Comparison of ENCODE assay signal across 7 mouse cellular contexts in the genomic region with DNA sequence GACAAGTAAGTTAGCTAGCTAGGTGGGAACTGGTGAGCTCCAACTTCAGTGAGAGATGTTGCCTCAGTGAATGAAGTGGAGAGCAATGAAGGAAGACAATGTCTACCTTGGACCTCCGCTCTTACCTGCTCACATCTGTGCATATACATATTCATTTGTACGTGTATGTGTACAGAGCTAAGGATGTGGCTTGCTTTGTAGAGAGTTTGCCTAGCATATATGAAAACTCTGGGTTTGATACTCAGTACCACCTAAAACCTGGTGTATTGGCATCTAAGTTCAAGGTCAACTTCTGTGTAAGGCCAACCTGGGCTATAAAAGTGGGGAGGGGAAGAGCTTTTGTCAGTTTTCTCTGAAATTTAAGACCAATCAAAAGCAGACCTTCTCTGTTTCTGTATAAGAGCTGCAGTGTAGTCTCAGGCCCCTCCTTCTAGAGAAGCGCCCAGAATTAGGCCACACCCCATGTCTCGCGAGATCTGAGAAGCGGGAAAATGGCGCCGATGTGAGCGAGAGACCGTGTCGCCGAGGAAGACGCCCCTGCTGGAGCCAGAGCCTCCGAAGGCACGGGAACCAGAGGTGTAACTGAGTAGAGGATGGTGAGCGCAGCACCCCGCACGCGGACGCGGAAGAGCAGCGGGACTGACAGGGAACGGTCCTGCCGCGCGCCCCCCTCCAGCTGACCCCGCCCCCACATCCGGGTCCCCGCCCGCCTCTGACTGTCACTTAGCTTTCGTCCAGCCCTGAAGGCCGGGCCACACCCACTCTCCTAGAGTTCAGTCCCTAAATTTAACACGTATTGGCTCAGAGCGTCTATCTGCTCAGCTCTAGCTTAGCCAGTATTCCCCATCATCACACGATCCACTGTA. TPM values are rescaled to one million over a fixed set of nuclear protein-coding genes. Genes with fewer than 3 reads are reported as not detected.
DNase-seq lines count a peak whose midpoint lies in the region; ATAC-seq and TF ChIP-seq lines count a peak whose summit lies in the region.

Gene Zfp414 (plus strand): TSS at position 470 of the 866 bp plus-strand sequence.

- H3K36me3 ChIP-seq in embryonic facial prominence, embryonic 12.5 days, result peaks cover 22% of the 10 kb centered on the region
- no peaks in the 10 kb centered on the region for H3K36me3 ChIP-seq in kidney, adult 2 months (ENCODE audit: control insufficient read depth, insufficient read depth, low read length)
- H3K36me3 ChIP-seq in limb, embryonic 12.5 days, result peaks cover 37% of the 10 kb centered on the region
- no peaks in the 10 kb centered on the region for H3K36me3 ChIP-seq in midbrain, embryonic 15.5 days (replicated peaks)
- peaks cover 10% of the 10 kb centered on the region for H3K36me3 ChIP-seq in spleen, adult 2 months (ENCODE audit: control insufficient read depth, insufficient read depth, low read length)

- WGBS in embryonic facial prominence, embryonic 12.5 days, result 3% methylated on average over 34 of the region's 35 CpGs
- 4% methylated on average over 23 of the region's 35 CpGs for WGBS in kidney, adult 2 months
- WGBS in limb, embryonic 12.5 days, result 4% methylated on average over 35 of the region's 35 CpGs
- WGBS in midbrain, embryonic 15.5 days, result 3% methylated on average over 35 of the region's 35 CpGs
- 3% methylated on average over 34 of the region's 35 CpGs for WGBS in spleen, adult 2 months

- peak within 1 kb of the TSS; percentile 58 for H3K4me2 ChIP-seq in embryonic facial prominence, embryonic 12.5 days (replicated peaks)
- peak within 1 kb of the TSS; percentile 71 for H3K4me2 ChIP-seq in limb, embryonic 12.5 days
- H3K4me2 ChIP-seq in midbrain, embryonic 15.5 days, result peak within 1 kb of the TSS; percentile 56

- no peaks in the 10 kb centered on the region for H3K9me3 ChIP-seq in embryonic facial prominence, embryonic 12.5 days
- H3K9me3 ChIP-seq in limb, embryonic 12.5 days, result no peaks in the 10 kb centered on the region
- H3K9me3 ChIP-seq in midbrain, embryonic 15.5 days, result no peaks in the 10 kb centered on the region

- H3K4me1 ChIP-seq in embryonic facial prominence, embryonic 12.5 days, result peaks cover 17% of the 10 kb centered on the region
- peaks cover 13% of the 10 kb centered on the region for H3K4me1 ChIP-seq in kidney, adult 2 months (ENCODE audit: control insufficient read depth, insufficient read depth, low read length)
- peaks cover 17% of the 10 kb centered on the region for H3K4me1 ChIP-seq in limb, embryonic 12.5 days (replicated peaks)
- peaks cover 30% of the 10 kb centered on the region for H3K4me1 ChIP-seq in midbrain, embryonic 15.5 days
- H3K4me1 ChIP-seq in spleen, adult 2 months (ENCODE audit: control insufficient read depth, insufficient read depth, insufficient read length), result peaks cover 6% of the 10 kb centered on the region; the same call in 1 of the 2 replicates

- peak within 1 kb of the TSS; percentile 51 for H3K4me3 ChIP-seq in embryonic facial prominence, embryonic 12.5 days
- H3K4me3 ChIP-seq in kidney, adult 2 months (ENCODE audit: insufficient read depth, low read depth, low read length), result peak within 1 kb of the TSS; percentile 89
- H3K4me3 ChIP-seq in limb, embryonic 12.5 days (replicated peaks), result peak within 1 kb of the TSS; percentile 53
- H3K4me3 ChIP-seq in midbrain, embryonic 15.5 days, result peak within 1 kb of the TSS; percentile 64
- H3K4me3 ChIP-seq in spleen, adult 2 months (ENCODE audit: extremely low read depth, insufficient read depth, insufficient read length), result peak within 1 kb of the TSS; percentile 100

- peak; percentile 87 for DNase-seq in adrenal gland, postnatal 25 days
- peak; percentile 95 to 99 for DNase-seq in heart, adult 18-20 months
- DNase-seq in kidney, adult 2 months, result peak; percentile 96
- peak; percentile 89 to 93 for DNase-seq in spleen, adult 2 months (ENCODE audit: low read depth in 1 of 2, low spot score in 2 of 2)

- no peak for TF ChIP-seq CTCF in kidney, adult 2 months (conservative IDR thresholded peaks at IDR 0.05; ENCODE audit: insufficient read depth, insufficient read length, low read depth, low read length)
- no peak for TF ChIP-seq CTCF in spleen, adult 2 months (IDR thresholded peaks at IDR 0.05; ENCODE audit: extremely low read depth, insufficient read depth, insufficient read length, insufficient replicate concordance)

- H3K27me3 ChIP-seq in embryonic facial prominence, embryonic 12.5 days, result no peaks in the 10 kb centered on the region
- no peaks in the 10 kb centered on the region for H3K27me3 ChIP-seq in kidney, adult 2 months (replicated peaks; ENCODE audit: control insufficient read depth, insufficient read depth, low read length)
- H3K27me3 ChIP-seq in limb, embryonic 12.5 days, result no peaks in the 10 kb centered on the region
- H3K27me3 ChIP-seq in midbrain, embryonic 15.5 days (replicated peaks), result no peaks in the 10 kb centered on the region
- no peaks in the 10 kb centered on the region for H3K27me3 ChIP-seq in spleen, adult 2 months (ENCODE audit: control insufficient read depth, insufficient read depth, low read length)

- peak within 1 kb of the TSS; percentile 59 for H3K9ac ChIP-seq in embryonic facial prominence, embryonic 12.5 days
- H3K9ac ChIP-seq in limb, embryonic 12.5 days (replicated peaks), result peak within 1 kb of the TSS; percentile 68
- peak within 1 kb of the TSS; percentile 75 for H3K9ac ChIP-seq in midbrain, embryonic 15.5 days

- peak within 1 kb of the TSS; percentile 96 for H3K27ac ChIP-seq in embryonic facial prominence, embryonic 12.5 days
- H3K27ac ChIP-seq in kidney, adult 2 months (ENCODE audit: insufficient read depth, low read depth, low read length), result peak within 1 kb of the TSS; percentile 95
- H3K27ac ChIP-seq in limb, embryonic 12.5 days, result peak within 1 kb of the TSS; percentile 96
- H3K27ac ChIP-seq in midbrain, embryonic 15.5 days, result peak within 1 kb of the TSS; percentile 97
- peak within 1 kb of the TSS; percentile 100 for H3K27ac ChIP-seq in spleen, adult 2 months (ENCODE audit: insufficient read depth, low read length)

- TF ChIP-seq POLR2A in kidney, adult 2 months (IDR thresholded peaks at IDR 0.05; ENCODE audit: low read depth, low read length), result peak; percentile 63
- TF ChIP-seq POLR2A in spleen, adult 2 months (IDR thresholded peaks at IDR 0.05; ENCODE audit: low read depth, low read length), result peak; percentile 45

- ATAC-seq in embryonic facial prominence, embryonic 12.5 days (ENCODE audit: insufficient number of reproducible peaks, insufficient read depth, low FRiP score, low TSS enrichment), result peak; percentile 90
- peak; percentile 93 for ATAC-seq in limb, embryonic 12.5 days (ENCODE audit: insufficient number of reproducible peaks, insufficient read depth, low FRiP score, low TSS enrichment, low read depth)
- peak; percentile 96 for ATAC-seq in midbrain, embryonic 15.5 days (replicated peaks)

RNA-seq across cellular contexts. Expression of gene Zfp414, which starts in this region (rescaled TPM):
- total RNA-seq in adrenal gland, postnatal 25 days (2021), result 41.1 and 49.7 TPM in 2 replicates
- 40.0 and 40.4 TPM in 2 replicates for polyA plus RNA-seq in embryonic facial prominence, embryonic 12.5 days (2016; fragmentation: Nextera tagmentation; extraction: Ambion mirVana)
- total RNA-seq in heart, adult 18-20 months (2021), result 1 to 10 TPM; 7.9 to 9.9 TPM
- polyA plus RNA-seq in kidney, adult 2 months (2012; rRNA removed), result 43.2 and 44.0 TPM in 2 replicates
- polyA plus RNA-seq in limb, embryonic 12.5 days (2016; fragmentation: Nextera tagmentation; extraction: Ambion mirVana), result 40.1 and 40.7 TPM in 2 replicates
- polyA plus RNA-seq in midbrain, embryonic 15.5 days (2015; fragmentation: Nextera tagmentation; extraction: Ambion mirVana), result 79.7 and 80.6 TPM in 2 replicates
- polyA plus RNA-seq in spleen, adult 2 months (2012; rRNA removed), result 69.8 and 83.5 TPM in 2 replicates

Comparison
In these comparisons a context has a peak if more than half of its experiments do, and no peak if none do; other contexts are left out.
1. Peak in every context shown above with its lines: DNase-seq, ATAC-seq, H3K4me3 ChIP-seq and H3K27ac ChIP-seq.